Mouse (Mus musculus) C2C12 (cell line): ENCODE measurements around the gene Ube2t. TPM values are rescaled to one million over a fixed set of nuclear protein-coding genes. Genes with fewer than 3 reads are reported as not detected.

Source experiments
- H3K27me3 ChIP-seq: one replicate; pipeline ENCODE4 v1.6.1; 2011; ENCODE audit not compliant: control insufficient read depth, insufficient read depth, insufficient read length
- H3K36me3 ChIP-seq: one replicate; pipeline ENCODE4 v1.6.1; 2011; ENCODE audit not compliant: control insufficient read depth, insufficient read depth
- H3K4me3 ChIP-seq: one replicate; pipeline ENCODE4 v1.5.1; 2011; ENCODE audit warnings: mild to moderate bottlenecking, control low read depth; ENCODE audit not compliant: poor library complexity, insufficient read depth, severe bottlenecking
- H3K79me2 ChIP-seq: one replicate; pipeline ENCODE4 v1.6.1; 2011; ENCODE audit not compliant: control insufficient read depth, insufficient read depth
- H3K79me3 ChIP-seq: one replicate; pipeline ENCODE4 v1.6.1; 2011; ENCODE audit warnings: low read depth, control low read depth
- H3ac ChIP-seq: one replicate; pipeline ENCODE3; 2011; ENCODE audit warnings: low read depth; ENCODE audit not compliant: control insufficient read depth, insufficient read length
- CEBPB ChIP-seq: IDR thresholded peaks from one replicate; pipeline ENCODE4 v1.6.1; 2011; ENCODE audit warnings: low read depth, mild to moderate bottlenecking, control low read depth, moderate library complexity
- CTCF ChIP-seq: IDR thresholded peaks from one replicate; pipeline ENCODE4 v1.5.1; 2011; ENCODE audit not compliant: control insufficient read depth, insufficient read depth, insufficient read length
- FOSL1 ChIP-seq: IDR thresholded peaks from one replicate; pipeline ENCODE4 v1.8.0; 2011; ENCODE audit warnings: mild to moderate bottlenecking, low read length; ENCODE audit not compliant: poor library complexity, insufficient read depth, severe bottlenecking
- MAX ChIP-seq: IDR thresholded peaks from one replicate; pipeline ENCODE4 v1.6.1; 2011; ENCODE audit warnings: mild to moderate bottlenecking, control low read depth
- MYOD1 ChIP-seq: IDR thresholded peaks from one replicate; pipeline ENCODE4 v1.6.1; 2011; ENCODE audit warnings: low read depth; ENCODE audit not compliant: control insufficient read depth, insufficient read length
- MYOG ChIP-seq: IDR thresholded peaks from one replicate; pipeline ENCODE4 v1.6.1; 2011; ENCODE audit not compliant: control insufficient read depth, insufficient read length; ENCODE audit errors: extremely low read depth
- USF1 ChIP-seq: IDR thresholded peaks from one replicate; pipeline ENCODE4 v1.6.1; 2011; ENCODE audit warnings: low read depth, mild to moderate bottlenecking, control low read depth, moderate library complexity
- polyA plus RNA-seq: library from polyadenylated mRNA; unstranded; fragments of >200 nt; fragmentation: generic; extraction: Trizol; gene quantifications from one replicate; pipeline ENCODE4 v1.2.1, GENCODE M21; 2012; ENCODE audit warnings: missing spikeins

Ube2t gene
- polyA plus RNA-seq, 1 experiment = 13.5 TPM

GRCm38 (mm10) chr1:135005696-135006095 lies 43.3 kb downstream of the Ube2t start:
- no peaks in the 10 kb centered on the region for H3K27me3 ChIP-seq
- no peak for TF ChIP-seq MYOG
- TF ChIP-seq USF1 = no peak
- TF ChIP-seq CEBPB = no peak
- no peak for TF ChIP-seq MAX
- no peak for TF ChIP-seq FOSL1
- TF ChIP-seq CTCF = no peak
- no peak for TF ChIP-seq MYOD1

GRCm38 (mm10) chr1:135009833-135010232 lies 47.5 kb downstream of the Ube2t start:
- no peaks in the 10 kb centered on the region for H3K27me3 ChIP-seq
- TF ChIP-seq FOSL1 (no peak), MYOD1 (no peak), CEBPB (no peak), MAX (no peak), USF1 (no peak), MYOG (no peak), CTCF (no peak)

More at GRCm38 (mm10) chr1:135005696-135006095, 43.3 kb downstream of the Ube2t start:
- no peaks in the 10 kb centered on the region for H3K79me2 ChIP-seq
- H3K36me3 ChIP-seq = no peaks in the 10 kb centered on the region
- no peaks in the 10 kb centered on the region for H3K79me3 ChIP-seq
- H3K4me3 ChIP-seq = no peak overlapping the region
- no peak overlapping the region for H3ac ChIP-seq

GRCm38 (mm10) chr1:135011912-135012311 lies 49.5 kb downstream of the Ube2t start:
- Histone ChIP-seq H3ac (no peak overlapping the region), H3K79me3 (no peaks in the 10 kb centered on the region), H3K4me3 (no peak overlapping the region), H3K79me2 (no peaks in the 10 kb centered on the region), H3K36me3 (no peaks in the 10 kb centered on the region), H3K27me3 (no peaks in the 10 kb centered on the region)
- no peak for TF ChIP-seq FOSL1
- no peak for TF ChIP-seq MAX
- TF ChIP-seq CEBPB = no peak
- TF ChIP-seq MYOD1 = no peak

More at GRCm38 (mm10) chr1:135009833-135010232, 47.5 kb downstream of the Ube2t start:
- Histone ChIP-seq H3K79me3 (no peaks in the 10 kb centered on the region), H3K36me3 (no peaks in the 10 kb centered on the region), H3K4me3 (no peak overlapping the region), H3K79me2 (no peaks in the 10 kb centered on the region), H3ac (no peak overlapping the region)

- Histone ChIP-seq H3K79me2 (no peaks in the 10 kb centered on the region), H3K36me3 (no peaks in the 10 kb centered on the region), H3ac (no peak overlapping the region), H3K4me3 (no peak overlapping the region), H3K27me3 (no peaks in the 10 kb centered on the region), H3K79me3 (no peaks in the 10 kb centered on the region)
- TF ChIP-seq CTCF = no peak
- no peak for TF ChIP-seq MYOD1
- TF ChIP-seq CEBPB = no peak
- TF ChIP-seq USF1 = no peak
Measured at GRCm38 (mm10) chr1:135012472-135012871, 50.1 kb downstream of the Ube2t start.

- TF ChIP-seq FOSL1 (no peak), CEBPB (no peak), MYOG (no peak), MAX (no peak), USF1 (no peak), MYOD1 (no peak), CTCF (no peak)
- H3K79me2 ChIP-seq = no peaks in the 10 kb centered on the region
- H3ac ChIP-seq = no peak overlapping the region
- H3K27me3 ChIP-seq = no peaks in the 10 kb centered on the region
- H3K4me3 ChIP-seq = no peak overlapping the region
- no peaks in the 10 kb centered on the region for H3K79me3 ChIP-seq
- H3K36me3 ChIP-seq = peaks cover 6% of the 10 kb centered on the region
Measured at GRCm38 (mm10) chr1:135014921-135015445, 52.6 kb downstream of the Ube2t start.

DNA sequence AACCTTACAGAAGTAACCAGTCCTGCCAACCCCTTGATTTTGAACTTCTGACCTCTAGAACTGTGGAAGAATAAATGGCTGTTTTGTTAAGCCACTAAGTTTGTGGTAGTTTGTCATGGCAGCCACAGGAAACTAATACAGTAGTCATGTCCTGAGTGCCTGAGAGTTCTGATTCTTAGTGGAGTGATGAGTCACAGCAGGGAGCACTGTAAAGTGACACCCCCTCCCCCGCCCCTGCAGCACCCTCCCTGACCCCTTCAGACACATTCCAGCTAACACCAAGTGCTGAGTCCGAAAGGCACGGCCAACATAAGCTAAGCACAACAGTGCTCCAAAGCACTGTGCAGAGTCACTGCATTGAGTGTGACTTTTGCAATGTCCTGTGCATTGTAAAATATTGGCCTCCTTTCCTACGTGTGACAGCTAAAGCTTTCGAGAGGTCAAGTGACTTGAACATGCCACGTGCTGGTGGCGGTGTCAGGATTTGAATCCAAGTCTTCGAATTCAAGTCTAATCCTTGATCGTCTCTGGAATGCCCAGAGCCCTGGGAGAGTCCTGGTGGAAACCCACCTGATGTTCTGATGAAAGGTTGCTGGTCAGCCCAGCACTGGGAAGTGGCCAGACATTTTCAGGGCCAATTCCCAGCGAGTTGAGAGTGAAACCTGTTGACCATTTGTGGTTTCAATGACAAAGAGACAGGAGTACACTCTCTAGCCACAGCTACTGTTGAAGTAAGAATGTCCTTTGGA lies 54.7 kb downstream of the Ube2t start:
- H3K79me2 ChIP-seq = no peaks in the 10 kb centered on the region

More for the DNA sequence above, 54.7 kb downstream of the Ube2t start:
- H3ac ChIP-seq = no peak overlapping the region
- H3K27me3 ChIP-seq = no peaks in the 10 kb centered on the region
- H3K79me3 ChIP-seq = no peaks in the 10 kb centered on the region
- H3K4me3 ChIP-seq = no peak overlapping the region
- TF ChIP-seq MAX = peak; percentile 55
- peak; percentile 18 for TF ChIP-seq MYOD1
- TF ChIP-seq CEBPB = no peak
- TF ChIP-seq MYOG = no peak
- TF ChIP-seq CTCF = no peak
- TF ChIP-seq USF1 = no peak
- TF ChIP-seq FOSL1 = peak; percentile 88
- H3K36me3 ChIP-seq = peaks cover 6% of the 10 kb centered on the region
